In genomic region chr1:36018617-36019016, GRCm38 (mm10) we compare ENCODE assay signal across 19 mouse cellular contexts. TPM values are rescaled to one million over a fixed set of nuclear protein-coding genes. Genes with fewer than 3 reads are reported as not detected.
DNase-seq lines count a peak whose midpoint lies in the region; ATAC-seq and TF ChIP-seq lines count a peak whose summit lies in the region.
"Had no signal": no experiment of that assay in that cellular context is flagged by ENCODE, and none has a peak within 500 bp of the region (broad histone marks: within the 10 kb centered on the region; RNA-seq: fewer than 3 reads in every experiment).

No protein-coding gene starts in this region.

- ATAC-seq in liver, embryonic 11.5 days (replicated peaks; ENCODE audit: low FRiP score), result no peak
- ATAC-seq: forebrain, postnatal 0 days; hindbrain, postnatal 0 days had no signal

- TF ChIP-seq CTCF in kidney, adult 2 months (conservative IDR thresholded peaks at IDR 0.05; ENCODE audit: insufficient read depth, insufficient read length, low read depth, low read length), result no peak

- in situ Hi-C loops in ES-E14 (cut with MboI; ENCODE audit: low sequenced_read_pairs in 2 of 2, unreplicated experiment in 2 of 2), result loop anchor here in 1 of 2 experiments (10.0 kb wide), 1 partner anchor 46 kb away; the partner anchor contains the start of gene Hs6st1

- peak overlapping the region; percentile 99; the same call in 1 of the 2 replicates for H3K27ac ChIP-seq in ES-E14 (ENCODE audit: insufficient read depth, low read depth, low read length, poor library complexity, severe bottlenecking)
- H3K27ac ChIP-seq in kidney, adult 2 months (ENCODE audit: insufficient read depth, low read depth, low read length), result peak overlapping the region; percentile 73
- H3K27ac ChIP-seq in liver, embryonic 11.5 days (ENCODE audit: low read depth, low read length), result no peak overlapping the region
- H3K27ac ChIP-seq: hindbrain, postnatal 0 days; liver, embryonic 14.5 days had no signal

- intact Hi-C loops in gastrocnemius, postnatal 36 days (cut with DNase I), result no loop called here

- WGBS in kidney, adult 2 months, result 44% methylated on average over 4 of the region's 4 CpGs
- 79% methylated on average over 4 of the region's 4 CpGs for WGBS in liver, embryonic 11.5 days

- no peaks in the 10 kb centered on the region for H3K36me3 ChIP-seq in ES-E14 (ENCODE audit: control insufficient read depth, insufficient read depth, low read length, poor library complexity, severe bottlenecking)
- no peaks in the 10 kb centered on the region for H3K36me3 ChIP-seq in kidney, adult 2 months (ENCODE audit: control insufficient read depth, insufficient read depth, low read length)
- no peaks in the 10 kb centered on the region for H3K36me3 ChIP-seq in liver, embryonic 11.5 days (ENCODE audit: control insufficient read depth, insufficient read depth, low read length)
- H3K36me3 ChIP-seq: heart, embryonic 12.5 days had no signal

- DNase-seq in heart, adult 11 months, result peak; percentile 55
- no peak for DNase-seq in heart, adult 18-20 months
- DNase-seq in ES-E14 (ENCODE audit: low read depth, low spot score), result no peak
- DNase-seq in kidney, adult 2 months, result peak; percentile 86
- peak; percentile 55 to 65 for DNase-seq in kidney, postnatal 25 days
- DNase-seq in gastrocnemius, postnatal 36 days, result no peak
- DNase-seq in liver, embryonic 11.5 days (ENCODE audit: low spot score), result no peak
- DNase-seq in thymus, postnatal 36 days, result no peak
- DNase-seq: cerebellum, postnatal 14 days; embryo, embryonic 11 days; forebrain, postnatal 0 days; gastrocnemius, postnatal 14 days; heart, postnatal 36 days; left cerebral cortex, postnatal 4 days; right cerebral cortex, adult 18-20 months had no signal

- peak overlapping the region; percentile 48; the same call in 1 of the 2 replicates for H3K9ac ChIP-seq in ES-E14 (ENCODE audit: insufficient read depth, low read depth, low read length, poor library complexity, severe bottlenecking)
- H3K9ac ChIP-seq in liver, embryonic 11.5 days (ENCODE audit: low read depth, low read length), result no peak overlapping the region
- H3K9ac ChIP-seq: forebrain, postnatal 0 days; heart, embryonic 12.5 days; liver, embryonic 14.5 days had no signal

- no peak for TF ChIP-seq POLR2A in kidney, adult 2 months (IDR thresholded peaks at IDR 0.05; ENCODE audit: low read depth, low read length)

- H3K4me2 ChIP-seq in liver, embryonic 11.5 days, result no peak overlapping the region
- H3K4me2 ChIP-seq: heart, embryonic 12.5 days had no signal

- H3K27me3 ChIP-seq in kidney, adult 2 months (replicated peaks; ENCODE audit: control insufficient read depth, insufficient read depth, low read length), result no peaks in the 10 kb centered on the region
- H3K27me3 ChIP-seq in liver, embryonic 11.5 days (replicated peaks; ENCODE audit: control insufficient read depth, insufficient read depth, low read length), result no peaks in the 10 kb centered on the region
- H3K27me3 ChIP-seq: CH12.LX; heart, embryonic 12.5 days had no signal

- no peak overlapping the region for H3K4me3 ChIP-seq in ES-E14 (ENCODE audit: insufficient read depth in 1 of 2, low read depth in 1 of 2, low read length in 2 of 2, poor library complexity in 1 of 2, severe bottlenecking in 1 of 2)
- no peak overlapping the region for H3K4me3 ChIP-seq in kidney, adult 2 months (ENCODE audit: insufficient read depth, low read depth, low read length)
- H3K4me3 ChIP-seq in liver, embryonic 11.5 days (ENCODE audit: low read depth, low read length), result no peak overlapping the region
- H3K4me3 ChIP-seq: heart, embryonic 12.5 days had no signal

- H3K4me1 ChIP-seq in ES-E14 (ENCODE audit: control insufficient read depth in 2 of 2, insufficient read depth in 2 of 2, low read length in 2 of 2, poor library complexity in 1 of 2), result peaks cover 27 to 28% of the 10 kb centered on the region in 2 experiments
- peaks cover 26% of the 10 kb centered on the region for H3K4me1 ChIP-seq in kidney, adult 2 months (ENCODE audit: control insufficient read depth, insufficient read depth, low read length)
- H3K4me1 ChIP-seq in liver, embryonic 11.5 days (replicated peaks; ENCODE audit: control insufficient read depth, insufficient read depth, low read length), result peaks cover 4% of the 10 kb centered on the region

- H3K9me3 ChIP-seq in ES-E14 (ENCODE audit: control insufficient read depth, insufficient read depth, low read depth, low read length), result no peaks in the 10 kb centered on the region
- H3K9me3 ChIP-seq in liver, embryonic 11.5 days (ENCODE audit: control insufficient read depth, low read length), result no peaks in the 10 kb centered on the region

TF ChIP-seq in ES-E14, 5 proteins besides CTCF, POLR2A, EP300 and RAD21:
- TF ChIP-seq ZNF384 (IDR thresholded peaks at IDR 0.05; ENCODE audit: low read depth, low read length) (no peak), HCFC1 (IDR thresholded peaks at IDR 0.05; ENCODE audit: borderline replicate concordance, insufficient read depth, low read length) (no peak), MAFK (IDR thresholded peaks at IDR 0.05; ENCODE audit: insufficient read depth, low read depth, low read length) (no peak), CHD2 (IDR thresholded peaks at IDR 0.05; ENCODE audit: low read depth, low read length) (no peak), ZC3H11A (IDR thresholded peaks at IDR 0.05; ENCODE audit: borderline replicate concordance, low read depth, low read length) (no peak)

RNA-seq across cellular contexts. Expression of gene Hs6st1, which starts 49.6 kb away (rescaled TPM):
- 10 to 100 TPM; 19.7 to 21.3 TPM for total RNA-seq in heart, adult 18-20 months (2021)
- 46.3 and 51.0 TPM in 2 replicates for total RNA-seq in ES-E14 (2012; rRNA removed)
- polyA plus RNA-seq in kidney, adult 2 months (2012; rRNA removed), result 123 and 142 TPM in 2 replicates
- total RNA-seq in gastrocnemius, postnatal 36 days (2021), result 10 to 100 TPM; 18.4 to 22.2 TPM
- 11.1 and 15.0 TPM in 2 replicates for polyA plus RNA-seq in liver, embryonic 11.5 days (2014; fragmentation: Nextera tagmentation; extraction: Ambion mirVana)

Comparison
In these comparisons a context has a peak if more than half of its experiments do, and no peak if none do; other contexts are left out.
1. DNase-seq: peak in heart, adult 11 months (single experiment), kidney, adult 2 months (single experiment) and kidney, postnatal 25 days (2 of 2); none in heart, adult 18-20 months (0 of 2), ES-E14 (single experiment), gastrocnemius, postnatal 36 days (0 of 2), liver, embryonic 11.5 days (single experiment) and thymus, postnatal 36 days (0 of 2).